Mouse (Mus musculus) testis, adult 2 months (tissue): ENCODE measurements around the gene Git2.

Source experiments
- CTCF ChIP-seq: fragments of 200-500 bp; IDR thresholded peaks from 2 replicates; pipeline ENCODE4 v1.5.1; 2012; ENCODE audit warnings: low read depth, mild to moderate bottlenecking, inconsistent platforms, low read length, moderate library complexity; ENCODE audit not compliant: control insufficient read depth, insufficient read depth, insufficient replicate concordance
- POLR2A ChIP-seq: fragments of 200-500 bp; IDR thresholded peaks from 2 replicates; pipeline ENCODE4 v1.6.1; 2012; ENCODE audit warnings: low read depth, mild to moderate bottlenecking, inconsistent platforms, low read length, moderate library complexity; ENCODE audit not compliant: control insufficient read depth

GRCm38 (mm10) chr5:114740595-114740994 lies 34.7 kb downstream of the Git2 start:
- TF ChIP-seq CTCF = no peak
- no peak for TF ChIP-seq POLR2A
